7 mouse cellular contexts compared by ENCODE assay signal in the genomic region with DNA sequence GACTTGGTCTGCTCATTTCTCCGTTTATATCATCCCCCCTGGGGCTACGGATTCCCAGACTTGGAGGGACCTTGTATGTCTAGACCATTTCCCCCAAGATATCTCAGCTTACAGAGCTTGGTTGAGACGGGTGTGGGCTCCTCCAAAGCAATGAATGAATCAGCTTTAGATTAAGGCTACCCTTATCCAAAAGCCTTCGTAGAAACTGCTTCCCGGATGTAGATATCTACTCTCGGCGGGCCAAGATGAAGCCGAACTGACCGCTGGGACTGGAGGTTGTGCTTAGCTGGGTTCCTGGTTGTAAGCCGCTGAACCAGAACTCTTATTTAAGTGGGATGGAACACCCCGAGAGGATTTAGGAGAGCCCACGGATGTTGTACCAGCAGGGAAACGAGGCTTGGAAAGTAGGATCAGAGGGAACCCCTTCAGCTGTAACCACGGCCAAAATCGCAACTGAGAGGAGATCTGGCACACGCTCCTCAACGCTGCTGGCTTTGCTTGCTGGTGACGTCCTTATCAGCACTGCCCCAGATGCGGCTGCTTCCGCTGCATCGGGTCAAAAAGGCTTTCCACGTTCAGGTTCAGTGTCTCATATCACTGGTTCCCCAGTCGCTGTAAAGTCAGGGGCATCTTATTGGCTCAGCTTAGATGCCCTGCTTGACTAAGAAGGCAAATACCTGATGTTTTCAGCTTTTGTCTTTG. TPM values are rescaled to one million over a fixed set of nuclear protein-coding genes. Genes with fewer than 3 reads are reported as not detected.
DNase-seq lines count a peak whose midpoint lies in the region; ATAC-seq and TF ChIP-seq lines count a peak whose summit lies in the region.

No protein-coding gene starts in this region.

- 0 out of 2 replicates have a peak overlapping the region, but pooled peaks have one; percentile 9 for H3K27ac ChIP-seq in kidney, postnatal 0 days
- H3K27ac ChIP-seq in midbrain, embryonic 15.5 days = no peak overlapping the region

- DNase-seq in MEL-GATA-1-ER (ENCODE audit: extremely low read depth, low read depth) = peak; percentile 92
- no peak for DNase-seq in kidney, postnatal 0 days (ENCODE audit: low spot score)
- DNase-seq in lung, postnatal 4 days = peak; percentile 70 to 83
- no peak for DNase-seq in thymus, postnatal 10 days (ENCODE audit: low spot score in 2 of 2)
- no peak for DNase-seq in frontal cortex, postnatal 14 days (ENCODE audit: low spot score in 2 of 2)

- H3K27me3 ChIP-seq in kidney, postnatal 0 days (ENCODE audit: insufficient read depth, low read length) = no peaks in the 10 kb centered on the region
- H3K27me3 ChIP-seq in midbrain, embryonic 15.5 days (replicated peaks) = no peaks in the 10 kb centered on the region; the same call in 1 of the 2 replicates

- 52% methylated on average over 23 of the region's 23 CpGs for WGBS in kidney, postnatal 0 days
- 69% methylated on average over 23 of the region's 23 CpGs for WGBS in midbrain, embryonic 15.5 days

- no peaks in the 10 kb centered on the region for H3K9me3 ChIP-seq in kidney, postnatal 0 days (replicated peaks; ENCODE audit: low read length)
- no peaks in the 10 kb centered on the region for H3K9me3 ChIP-seq in midbrain, embryonic 15.5 days

- peaks cover 3% of the 10 kb centered on the region for H3K4me1 ChIP-seq in kidney, postnatal 0 days (replicated peaks; ENCODE audit: insufficient read depth, low read length)
- H3K4me1 ChIP-seq in midbrain, embryonic 15.5 days = no peaks in the 10 kb centered on the region; the same call in 1 of the 2 replicates

- H3K4me3 ChIP-seq in kidney, postnatal 0 days (replicated peaks; ENCODE audit: low read depth, low read length) = no peak overlapping the region
- H3K4me3 ChIP-seq in midbrain, embryonic 15.5 days = no peak overlapping the region

- H3K9ac ChIP-seq in kidney, postnatal 0 days (ENCODE audit: low read depth, low read length) = no peak overlapping the region
- no peak overlapping the region for H3K9ac ChIP-seq in midbrain, embryonic 15.5 days

- H3K36me3 ChIP-seq in kidney, postnatal 0 days (ENCODE audit: insufficient read depth, low read length) = no peaks in the 10 kb centered on the region
- no peaks in the 10 kb centered on the region for H3K36me3 ChIP-seq in midbrain, embryonic 15.5 days (replicated peaks)

- no peak for TF ChIP-seq CTCF in kidney, postnatal 0 days (IDR thresholded peaks at IDR 0.05; ENCODE audit: low read depth)

- ATAC-seq in granulocyte monocyte progenitor cell, adult 5-6 weeks (replicated peaks; ENCODE audit: poor library complexity, severe bottlenecking) = peak; percentile 31
- ATAC-seq in kidney, postnatal 0 days (replicated peaks; ENCODE audit: low FRiP score, low read depth) = no peak
- no peak for ATAC-seq in midbrain, embryonic 15.5 days (replicated peaks)

- H3K4me2 ChIP-seq in kidney, postnatal 0 days (ENCODE audit: low read length) = no peak overlapping the region
- H3K4me2 ChIP-seq in midbrain, embryonic 15.5 days = no peak overlapping the region

RNA-seq across cellular contexts. Expression of a gene that starts 5.9 kb away (rescaled TPM):
- total RNA-seq in granulocyte monocyte progenitor cell, adult 5-6 weeks (2014; fragmentation: Nextera tagmentation) = not detected in 2 replicates
- 0.46 TPM in 1 of 2 replicates, not detected in the other for total RNA-seq in granulocyte monocyte progenitor cell, adult 5-6 weeks (2017)
- 1.1 and 1.3 TPM in 2 replicates for polyA plus RNA-seq in kidney, postnatal 0 days (2015; fragmentation: Nextera tagmentation; extraction: Ambion mirVana)
- 3.7 and 4.2 TPM in 2 replicates for polyA plus RNA-seq in midbrain, embryonic 15.5 days (2015; fragmentation: Nextera tagmentation; extraction: Ambion mirVana)

RNA-seq across cellular contexts. Expression of a gene that starts 26.7 kb away (rescaled TPM):
- total RNA-seq in granulocyte monocyte progenitor cell, adult 5-6 weeks (2014; fragmentation: Nextera tagmentation) = 629 and 731 TPM in 2 replicates
- 281 and 350 TPM in 2 replicates for total RNA-seq in granulocyte monocyte progenitor cell, adult 5-6 weeks (2017)
- polyA plus RNA-seq in kidney, postnatal 0 days (2015; fragmentation: Nextera tagmentation; extraction: Ambion mirVana) = 225 and 250 TPM in 2 replicates
- polyA plus RNA-seq in midbrain, embryonic 15.5 days (2015; fragmentation: Nextera tagmentation; extraction: Ambion mirVana) = 57.2 and 58.7 TPM in 2 replicates

RNA-seq across cellular contexts. Expression of a gene that starts 29.2 kb away (rescaled TPM):
- not detected in 2 replicates for total RNA-seq in granulocyte monocyte progenitor cell, adult 5-6 weeks (2014; fragmentation: Nextera tagmentation)
- total RNA-seq in granulocyte monocyte progenitor cell, adult 5-6 weeks (2017) = not detected in 2 replicates
- polyA plus RNA-seq in kidney, postnatal 0 days (2015; fragmentation: Nextera tagmentation; extraction: Ambion mirVana) = 1.0 and 1.6 TPM in 2 replicates
- 0.32 and 0.37 TPM in 2 replicates for polyA plus RNA-seq in midbrain, embryonic 15.5 days (2015; fragmentation: Nextera tagmentation; extraction: Ambion mirVana)

RNA-seq across cellular contexts. Expression of a gene that starts 44.9 kb away (rescaled TPM):
- total RNA-seq in granulocyte monocyte progenitor cell, adult 5-6 weeks (2014; fragmentation: Nextera tagmentation) = not detected in 2 replicates
- total RNA-seq in granulocyte monocyte progenitor cell, adult 5-6 weeks (2017) = not detected in 2 replicates
- 12.5 and 13.3 TPM in 2 replicates for polyA plus RNA-seq in kidney, postnatal 0 days (2015; fragmentation: Nextera tagmentation; extraction: Ambion mirVana)
- polyA plus RNA-seq in midbrain, embryonic 15.5 days (2015; fragmentation: Nextera tagmentation; extraction: Ambion mirVana) = 80.6 and 83.2 TPM in 2 replicates

RNA-seq across cellular contexts. Expression of a gene that starts 51.4 kb away (rescaled TPM):
- total RNA-seq in granulocyte monocyte progenitor cell, adult 5-6 weeks (2014; fragmentation: Nextera tagmentation) = not detected in 2 replicates
- 0.26 TPM in 1 of 2 replicates, not detected in the other for total RNA-seq in granulocyte monocyte progenitor cell, adult 5-6 weeks (2017)
- polyA plus RNA-seq in kidney, postnatal 0 days (2015; fragmentation: Nextera tagmentation; extraction: Ambion mirVana) = 1.3 and 2.3 TPM in 2 replicates
- 0.13 and 0.47 TPM in 2 replicates for polyA plus RNA-seq in midbrain, embryonic 15.5 days (2015; fragmentation: Nextera tagmentation; extraction: Ambion mirVana)

Comparison
In these comparisons a context has a peak if more than half of its experiments do, and no peak if none do; other contexts are left out.
1. DNase-seq: peak in MEL-GATA-1-ER (single experiment) and lung, postnatal 4 days (2 of 2); none in kidney, postnatal 0 days (single experiment), thymus, postnatal 10 days (0 of 2) and frontal cortex, postnatal 14 days (0 of 2).